Mouse (Mus musculus) lung, embryonic 15.5 days (tissue): ENCODE data around the gene Ptcra. TPM values are rescaled to one million over a fixed set of nuclear protein-coding genes. Genes with fewer than 3 reads are reported as not detected.
A peak's percentile ranks its signal among the peaks of the same experiment; 100 is the strongest.

Experiments
- ATAC-seq: fragments of 200-750 bp; cut with Nextera tagmentation; 2 replicates; pipeline ENCODE4 v1.8.0; 2017; ENCODE audit warnings: moderate number of reproducible peaks, borderline replicate concordance; ENCODE audit not compliant: low FRiP score, low TSS enrichment; ENCODE audit errors: extremely low read depth
- H3K27ac ChIP-seq: fragments of 300-500 bp; sonication (generic); 2 replicates; pipeline ENCODE4 v1.5.1; 2015; ENCODE audit warnings: moderate library complexity, mild to moderate bottlenecking, inconsistent platforms
- H3K27me3 ChIP-seq: fragments of 300-500 bp; sonication (generic); 2 replicates; pipeline ENCODE4 v1.6.1; 2015; ENCODE audit warnings: inconsistent platforms
- H3K36me3 ChIP-seq: fragments of 300-500 bp; sonication (generic); 2 replicates; pipeline ENCODE4 v1.6.1; 2015; ENCODE audit warnings: inconsistent platforms
- H3K4me1 ChIP-seq: fragments of 300-500 bp; sonication (generic); 2 replicates; pipeline ENCODE4 v1.6.1; 2015; ENCODE audit warnings: inconsistent platforms
- H3K4me2 ChIP-seq: fragments of 300-500 bp; sonication (generic); 2 replicates; pipeline ENCODE4 v1.6.1; 2015; ENCODE audit warnings: inconsistent platforms, mild to moderate bottlenecking, moderate library complexity
- H3K4me3 ChIP-seq: fragments of 300-500 bp; sonication (generic); 2 replicates; pipeline ENCODE4 v1.5.1; 2015; ENCODE audit warnings: mild to moderate bottlenecking, inconsistent platforms
- H3K9ac ChIP-seq: fragments of 300-500 bp; sonication (generic); 2 replicates; pipeline ENCODE4 v1.6.1; 2015; ENCODE audit warnings: inconsistent platforms
- H3K9me3 ChIP-seq: fragments of 300-500 bp; sonication (generic); 2 replicates; pipeline ENCODE4 v1.6.1; 2016; ENCODE audit warnings: inconsistent platforms
- WGBS: fragments of 180-500 bp; shearing (Covaris S2); methylation state at CpG from one replicate; pipeline ENCODE4 v1.1.7; 2015; 5-methylcytosine and 5-hydroxymethylcytosine counted together
- polyA plus RNA-seq: library from polyadenylated mRNA; unstranded; fragments of >200 nt; fragmentation: Nextera tagmentation; extraction: Ambion mirVana; gene quantifications from 2 replicates; pipeline ENCODE4 v1.2.1, GENCODE M21; 2015

Gene Ptcra
- polyA plus RNA-seq, 1 experiment from 2014 or later: 8.2 TPM

DNA sequence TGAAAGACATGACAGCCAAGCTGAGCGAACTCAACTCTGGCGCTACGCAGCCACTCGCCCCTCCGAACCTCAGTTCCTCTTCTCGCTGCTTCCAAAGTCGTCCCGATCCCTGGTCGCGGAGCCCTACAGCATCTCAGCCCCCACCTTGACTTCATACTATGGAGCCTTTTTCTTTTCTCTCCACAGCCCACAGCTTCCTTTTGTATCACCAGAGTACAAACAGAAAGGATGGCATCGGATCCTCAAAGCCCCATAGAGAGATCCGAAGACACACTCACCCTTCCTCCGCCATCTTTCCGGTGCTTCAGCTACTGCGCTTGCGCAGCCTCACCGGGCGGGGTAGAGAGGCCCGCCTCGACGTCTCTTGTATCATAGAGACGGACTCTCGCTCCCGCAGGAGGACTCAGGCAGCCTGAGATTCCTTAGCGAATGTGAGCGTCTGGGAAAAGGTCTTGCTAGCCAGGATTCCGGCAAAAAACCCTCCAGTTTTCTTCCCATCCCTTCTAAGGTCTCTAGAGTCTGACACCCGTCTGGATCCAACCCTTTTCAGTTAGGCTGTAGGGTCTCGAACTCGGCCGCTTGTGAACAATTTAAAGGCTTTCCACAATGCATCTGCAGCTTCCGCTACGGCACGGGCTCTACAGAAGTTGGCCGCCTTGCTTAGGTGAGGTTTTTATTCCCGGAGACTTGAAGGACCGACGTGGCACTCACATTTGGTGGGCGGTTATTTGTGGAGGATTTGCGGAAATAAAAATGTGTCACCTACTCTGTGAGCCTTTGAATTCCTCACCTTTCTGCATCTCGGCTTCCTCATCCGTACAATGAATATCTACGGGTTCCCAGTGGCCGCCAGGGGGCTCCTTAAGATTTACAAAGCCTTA is 19.1 kb upstream of the Ptcra start, which contains the start of gene Rpl7l1:
Gene Rpl7l1, minus strand, starts transcription at position 332 of the 881 bp plus-strand sequence.
- H3K36me3 ChIP-seq: peaks cover 33% of the 10 kb centered on the region
- WGBS: under 1% methylated on average over 44 of the region's 44 CpGs
- peaks cover 15% of the 10 kb centered on the region for H3K4me1 ChIP-seq
- ATAC-seq: peak; percentile 94
- peak within 1 kb of the TSS; percentile 84 for H3K9ac ChIP-seq
- no peaks in the 10 kb centered on the region for H3K9me3 ChIP-seq
- H3K27ac ChIP-seq: peak within 1 kb of the TSS; percentile 86
- H3K4me3 ChIP-seq: peak within 1 kb of the TSS; percentile 72
- peak within 1 kb of the TSS; percentile 53 for H3K4me2 ChIP-seq
- H3K27me3 ChIP-seq: no peaks in the 10 kb centered on the region

DNA sequence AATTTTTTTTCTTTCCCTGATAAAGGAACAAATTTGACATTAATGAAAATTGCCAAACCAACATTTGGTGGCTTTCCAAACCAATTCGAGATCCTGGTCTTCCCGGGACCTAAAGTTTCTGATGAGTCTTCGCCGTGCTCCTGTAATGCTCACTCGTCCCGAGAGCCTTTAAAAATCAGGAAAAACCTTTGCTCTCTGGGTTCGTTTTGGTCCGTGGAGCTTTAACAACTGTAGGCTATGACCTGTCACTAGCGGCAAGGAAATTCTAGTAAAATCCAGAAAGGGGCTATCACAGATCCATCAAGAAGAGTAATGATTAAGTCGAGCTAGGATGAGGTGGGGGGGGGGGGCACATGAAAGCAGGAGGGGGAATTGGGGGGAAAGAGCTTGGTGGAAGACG is 18.4 kb upstream of the Ptcra start:
- WGBS: under 1% methylated on average over 11 of the region's 11 CpGs

DNA sequence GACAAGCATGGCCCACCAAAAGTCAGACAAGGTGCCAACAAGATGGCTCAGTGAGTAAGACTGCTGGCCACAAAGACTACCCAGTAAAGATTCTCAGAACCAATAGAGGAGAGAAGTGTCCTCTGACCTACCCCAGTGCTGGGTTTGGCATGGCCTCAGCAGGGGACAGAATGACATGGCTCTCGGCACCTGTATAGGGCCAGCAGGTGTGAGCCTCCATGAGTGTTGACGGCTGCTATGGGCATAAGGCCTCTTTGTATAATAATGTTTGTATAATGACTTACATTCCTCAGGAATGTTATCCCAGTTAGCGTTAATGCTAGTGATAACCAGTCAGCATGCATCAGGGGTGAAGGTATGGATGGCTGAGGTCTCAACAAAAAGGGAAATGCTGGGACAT is 12.6 kb upstream of the Ptcra start:
- peaks cover 40% of the 10 kb centered on the region for H3K4me1 ChIP-seq
- H3K9me3 ChIP-seq: no peaks in the 10 kb centered on the region
- WGBS: 47% methylated on average over 3 of the region's 3 CpGs
- no peak overlapping the region for H3K4me3 ChIP-seq
- peak overlapping the region; percentile 66 for H3K27ac ChIP-seq
- ATAC-seq: no peak
- peaks cover 63% of the 10 kb centered on the region for H3K36me3 ChIP-seq
- no peak overlapping the region for H3K4me2 ChIP-seq
- H3K27me3 ChIP-seq: no peaks in the 10 kb centered on the region
- no peak overlapping the region for H3K9ac ChIP-seq

More for the DNA sequence above, 18.4 kb upstream of the Ptcra start:
- Histone ChIP-seq H3K36me3 (peaks cover 40% of the 10 kb centered on the region), H3K27ac (peak overlapping the region; percentile 86), H3K4me1 (peaks cover 15% of the 10 kb centered on the region), H3K4me3 (peak overlapping the region; percentile 72), H3K9ac (peak overlapping the region; percentile 84), H3K27me3 (no peaks in the 10 kb centered on the region), H3K9me3 (no peaks in the 10 kb centered on the region), H3K4me2 (peak overlapping the region; percentile 53)
- ATAC-seq: 0 out of 2 replicates have a peak, but pooled peaks have one; percentile 2

DNA sequence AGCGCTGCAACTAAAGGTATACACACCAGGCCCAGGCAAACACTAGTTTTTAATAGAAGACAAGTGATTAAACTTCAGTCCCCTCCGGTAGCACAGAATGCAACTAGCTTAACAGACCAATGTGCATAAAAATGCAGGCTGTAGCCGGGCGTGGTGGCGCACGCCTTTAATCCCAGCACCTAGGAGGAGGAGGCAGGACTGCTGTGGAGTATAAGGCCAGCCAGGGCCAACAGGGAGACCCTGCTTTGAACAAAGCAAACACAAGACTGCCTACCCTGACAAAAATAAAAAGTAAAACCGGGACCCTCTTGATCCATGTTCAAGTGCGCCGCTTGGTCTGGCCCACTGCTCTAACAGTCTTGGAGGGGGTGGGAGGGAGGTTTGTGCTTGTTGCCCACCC is 11.6 kb upstream of the Ptcra start:
- Histone ChIP-seq H3K9ac (no peak overlapping the region), H3K27ac (0 out of 2 replicates have a peak overlapping the region, but pooled peaks have one; percentile 12), H3K9me3 (no peaks in the 10 kb centered on the region), H3K4me2 (no peak overlapping the region), H3K4me3 (no peak overlapping the region), H3K36me3 (peaks cover 55% of the 10 kb centered on the region), H3K4me1 (peaks cover 33% of the 10 kb centered on the region), H3K27me3 (no peaks in the 10 kb centered on the region)
- ATAC-seq: no peak
- 86% methylated on average over 9 of the region's 9 CpGs for WGBS

DNA sequence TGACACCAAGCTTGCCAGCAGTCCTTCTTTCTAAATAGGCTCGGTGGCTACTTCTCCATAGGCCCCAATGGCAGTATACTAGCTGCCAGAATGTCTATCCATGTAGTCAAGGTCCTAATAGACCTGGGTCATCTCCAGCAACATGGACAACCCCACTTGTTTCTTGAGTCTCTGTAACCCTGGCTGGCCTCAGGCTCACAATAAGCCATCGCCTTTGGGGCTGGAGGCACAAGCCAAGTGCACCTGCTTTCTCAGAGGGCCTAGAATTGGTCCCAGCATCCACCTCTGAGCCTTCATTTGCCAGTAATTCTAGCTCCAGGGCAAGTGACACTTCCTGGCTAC is 10.6 kb upstream of the Ptcra start:
- no peaks in the 10 kb centered on the region for H3K9me3 ChIP-seq
- H3K4me2 ChIP-seq: peak overlapping the region; percentile 82; the same call in 1 of the 2 replicates
- no peaks in the 10 kb centered on the region for H3K27me3 ChIP-seq
- no peak for ATAC-seq
- no peak overlapping the region for H3K9ac ChIP-seq
- 34% methylated on average over 2 of the region's 2 CpGs for WGBS
- H3K36me3 ChIP-seq: peaks cover 47% of the 10 kb centered on the region
- H3K4me3 ChIP-seq: peak overlapping the region; percentile 78; the same call in 1 of the 2 replicates
- peaks cover 33% of the 10 kb centered on the region for H3K4me1 ChIP-seq
- no peak overlapping the region for H3K27ac ChIP-seq

DNA sequence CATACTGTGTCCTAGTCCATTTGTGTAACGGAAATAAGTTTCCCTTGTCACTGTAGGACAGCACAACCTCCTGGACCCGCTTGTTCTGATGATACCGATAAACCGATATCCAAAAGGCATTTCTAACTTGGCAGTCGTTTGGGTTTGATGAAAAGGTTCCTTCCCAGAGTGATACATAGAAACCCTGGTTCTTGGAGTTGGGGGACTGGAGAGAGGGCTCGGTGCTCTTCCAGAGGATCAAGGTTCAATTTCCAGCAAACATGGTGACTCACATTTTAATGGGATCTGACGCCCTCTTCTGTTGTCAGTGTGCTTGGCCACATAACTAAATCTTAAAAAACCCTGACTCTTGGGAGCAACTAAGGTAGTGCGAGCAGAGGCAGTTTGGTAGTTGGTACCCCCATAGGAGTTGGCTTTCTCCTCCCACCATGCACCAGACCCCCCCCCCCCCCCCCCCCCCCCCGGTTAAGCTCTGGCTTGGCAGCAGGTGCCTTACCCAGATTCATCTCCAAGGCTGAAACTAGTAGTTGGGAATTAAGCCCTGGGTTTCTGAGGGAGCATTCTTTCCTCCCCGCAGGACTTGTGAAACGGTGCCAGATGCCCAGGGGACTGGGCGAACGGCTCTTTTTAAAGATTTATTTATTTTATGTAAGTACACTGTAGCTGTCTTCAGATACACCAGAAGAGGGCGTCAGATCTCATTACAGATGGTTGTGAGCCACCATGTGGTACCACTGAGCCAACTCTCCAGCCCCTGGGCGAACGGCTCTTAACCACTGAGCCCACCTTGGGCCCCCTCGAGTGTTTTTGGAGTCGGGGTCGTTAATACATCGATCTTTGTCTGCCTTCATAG is 10.0 kb upstream of the Ptcra start:
- Histone ChIP-seq H3K27ac (peak overlapping the region; percentile 81), H3K4me2 (peak overlapping the region; percentile 82), H3K9ac (peak overlapping the region; percentile 82), H3K36me3 (peaks cover 41% of the 10 kb centered on the region), H3K4me1 (peaks cover 33% of the 10 kb centered on the region), H3K27me3 (no peaks in the 10 kb centered on the region), H3K4me3 (peak overlapping the region; percentile 78), H3K9me3 (no peaks in the 10 kb centered on the region)
- ATAC-seq: no peak
- 8% methylated on average over 19 of the region's 20 CpGs for WGBS

DNA sequence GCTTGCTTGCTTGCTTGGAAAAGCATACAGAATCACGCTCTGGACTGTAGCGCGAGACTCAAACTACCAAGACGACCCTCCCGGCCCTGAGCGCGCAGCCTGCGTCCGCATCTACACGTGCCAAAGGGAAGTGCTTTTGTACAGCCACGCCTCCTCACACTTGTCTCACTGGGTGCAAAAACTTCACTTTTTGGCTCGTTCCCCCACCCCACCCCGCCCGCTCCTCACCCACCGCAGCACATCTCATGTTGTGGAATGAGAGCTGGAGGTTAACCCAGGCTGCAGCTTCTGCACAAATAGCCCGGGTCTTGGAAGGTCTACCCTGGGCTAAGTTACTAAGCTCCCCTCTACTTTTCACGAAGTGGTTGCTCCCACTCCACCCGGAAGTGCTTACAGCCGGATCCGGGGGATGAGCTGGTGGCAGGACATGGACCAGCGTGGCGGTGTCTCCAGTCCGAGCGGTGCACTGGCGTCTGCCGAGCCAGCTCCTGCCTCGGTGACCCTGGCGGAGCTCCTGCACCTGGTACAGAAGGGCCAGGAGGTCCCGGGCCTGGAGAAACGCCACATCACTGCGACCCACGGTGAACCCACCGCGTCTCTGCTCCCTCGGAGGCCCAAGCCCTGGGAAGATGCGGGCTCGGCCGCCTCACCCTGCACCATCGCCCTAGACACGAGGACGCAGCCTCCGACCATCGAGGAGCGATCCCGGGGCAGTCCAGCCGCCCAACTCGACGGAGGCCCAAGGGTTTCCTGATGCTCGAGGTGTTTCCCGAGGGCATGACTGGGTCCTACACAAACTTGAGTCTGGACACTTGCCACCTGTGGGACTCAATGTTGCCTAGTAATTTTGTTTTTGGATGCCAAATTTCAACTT is 9.1 kb upstream of the Ptcra start, which contains the start of gene 2310039H08Rik:
Gene 2310039H08Rik, plus strand, starts transcription at position 232 of the 874 bp plus-strand sequence.
- Histone ChIP-seq H3K9me3 (no peaks in the 10 kb centered on the region), H3K27ac (peak within 1 kb of the TSS; percentile 81), H3K27me3 (no peaks in the 10 kb centered on the region), H3K36me3 (peaks cover 32% of the 10 kb centered on the region), H3K9ac (peak within 1 kb of the TSS; percentile 82), H3K4me2 (peak within 1 kb of the TSS; percentile 82), H3K4me1 (peaks cover 33% of the 10 kb centered on the region), H3K4me3 (peak within 1 kb of the TSS; percentile 78)
- ATAC-seq: peak; percentile 90
- WGBS: under 1% methylated on average over 49 of the region's 50 CpGs

DNA sequence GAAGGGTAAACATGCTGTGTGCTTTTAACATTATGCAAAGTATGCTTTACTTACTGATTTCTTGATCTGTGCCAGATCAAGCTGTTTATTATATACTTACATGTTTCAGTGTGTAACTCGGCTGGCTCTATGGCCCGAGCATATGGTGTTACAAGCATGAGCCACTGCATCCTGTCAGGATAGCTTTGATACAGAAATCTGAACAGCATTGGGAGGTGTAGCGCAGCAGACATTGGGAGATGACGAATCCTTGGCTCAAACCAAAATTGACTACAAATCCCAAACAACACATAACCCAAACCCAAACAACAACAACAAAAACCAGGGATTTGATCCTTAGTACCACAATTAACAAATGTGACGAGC is 8.5 kb upstream of the Ptcra start:
- H3K9ac ChIP-seq: peak overlapping the region; percentile 82
- ATAC-seq: no peak
- peak overlapping the region; percentile 78 for H3K4me3 ChIP-seq
- WGBS: 5% methylated on average over 5 of the region's 5 CpGs
- H3K27ac ChIP-seq: peak overlapping the region; percentile 81
- H3K4me1 ChIP-seq: peaks cover 33% of the 10 kb centered on the region
- peaks cover 26% of the 10 kb centered on the region for H3K36me3 ChIP-seq
- no peaks in the 10 kb centered on the region for H3K9me3 ChIP-seq
- H3K4me2 ChIP-seq: peak overlapping the region; percentile 82
- no peaks in the 10 kb centered on the region for H3K27me3 ChIP-seq

DNA sequence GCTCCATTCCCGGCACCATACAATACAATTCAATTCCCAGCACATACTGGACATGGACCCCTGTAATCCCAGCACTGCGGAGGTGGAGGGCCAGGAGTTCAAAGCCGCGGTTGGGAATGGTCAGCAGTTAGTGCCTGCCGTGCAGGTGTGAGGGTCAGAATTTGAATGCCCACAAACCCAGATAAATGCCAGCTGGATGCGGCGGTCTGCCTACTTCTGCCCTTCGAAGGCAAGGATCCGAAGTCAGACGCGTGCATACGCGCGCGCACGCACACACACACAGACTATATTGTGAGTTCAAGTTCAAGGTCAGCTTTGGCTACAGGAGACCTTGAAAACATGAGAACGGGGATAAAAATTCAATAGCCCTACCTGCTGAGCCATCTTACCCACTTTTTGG is 8.1 kb upstream of the Ptcra start:
- no peak for ATAC-seq
- H3K27me3 ChIP-seq: no peaks in the 10 kb centered on the region
- H3K27ac ChIP-seq: peak overlapping the region; percentile 81
- H3K4me2 ChIP-seq: peak overlapping the region; percentile 82
- H3K36me3 ChIP-seq: peaks cover 23% of the 10 kb centered on the region
- WGBS: 58% methylated on average over 17 of the region's 17 CpGs
- H3K9me3 ChIP-seq: no peaks in the 10 kb centered on the region
- H3K9ac ChIP-seq: peak overlapping the region; percentile 82
- H3K4me3 ChIP-seq: peak overlapping the region; percentile 78
- peaks cover 33% of the 10 kb centered on the region for H3K4me1 ChIP-seq

DNA sequence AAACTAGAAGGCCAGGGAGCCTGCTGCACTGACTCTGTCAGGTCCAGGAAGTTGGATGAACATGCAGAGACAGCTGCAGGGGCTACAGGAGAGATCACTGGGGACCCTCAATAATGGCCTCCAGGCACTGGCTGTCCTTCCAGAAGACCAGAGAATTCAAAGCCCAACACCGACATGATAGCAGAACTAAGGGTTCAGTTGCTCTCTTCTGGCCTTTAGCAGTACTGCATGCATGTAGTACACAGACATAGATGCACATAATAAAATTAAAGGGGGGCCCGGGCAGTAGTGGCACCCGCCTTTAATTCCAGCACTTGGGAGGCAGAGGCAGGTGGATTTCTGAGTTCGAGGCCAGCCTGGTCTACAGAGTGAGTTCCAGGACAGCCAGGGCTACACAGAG is 7.5 kb upstream of the Ptcra start:
- no peak for ATAC-seq
- H3K9ac ChIP-seq: no peak overlapping the region
- no peak overlapping the region for H3K4me2 ChIP-seq
- no peak overlapping the region for H3K27ac ChIP-seq
- H3K4me3 ChIP-seq: no peak overlapping the region
- H3K36me3 ChIP-seq: peaks cover 17% of the 10 kb centered on the region
- H3K9me3 ChIP-seq: no peaks in the 10 kb centered on the region
- peaks cover 29% of the 10 kb centered on the region for H3K4me1 ChIP-seq
- 79% methylated on average over 4 of the region's 4 CpGs for WGBS
- no peaks in the 10 kb centered on the region for H3K27me3 ChIP-seq

DNA sequence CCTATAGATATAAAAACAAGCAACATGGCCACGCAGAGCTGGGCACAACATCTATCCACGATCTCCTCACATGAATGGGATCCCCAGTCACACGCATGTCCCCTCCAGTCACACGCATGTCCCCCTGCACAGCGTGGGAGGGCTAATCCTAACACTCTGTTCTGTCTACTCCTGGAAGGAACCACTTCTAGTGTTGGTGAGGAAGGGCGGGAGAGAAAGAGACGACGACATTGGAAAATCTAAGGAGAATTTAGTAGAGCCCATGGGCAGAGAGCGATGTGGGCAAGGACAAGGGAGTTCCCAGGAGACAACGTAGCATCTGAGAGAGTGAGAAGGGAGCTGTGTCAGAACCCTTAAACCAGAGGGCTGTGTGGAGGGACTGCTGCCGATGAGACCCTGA is 7.0 kb upstream of the Ptcra start:
- Histone ChIP-seq H3K9ac (no peak overlapping the region), H3K27me3 (no peaks in the 10 kb centered on the region), H3K9me3 (no peaks in the 10 kb centered on the region), H3K27ac (no peak overlapping the region), H3K36me3 (peaks cover 12% of the 10 kb centered on the region), H3K4me3 (no peak overlapping the region), H3K4me1 (peaks cover 24% of the 10 kb centered on the region), H3K4me2 (no peak overlapping the region)
- WGBS: 88% methylated on average over 11 of the region's 11 CpGs
- no peak for ATAC-seq
